Mouse (Mus musculus) left cerebral cortex, adult 8-10 months (tissue): ENCODE results near the gene Uroc1. TPM values are rescaled to one million over a fixed set of nuclear protein-coding genes. Genes with fewer than 3 reads are reported as not detected.

Source experiments
- DNase-seq, 2 experiments: peaks; one replicate each; pipeline ENCODE4 v3.0.0; 2022; ENCODE audit warnings: low spot score in 2 of 2
- total RNA-seq, 4 experiments: library from RNA; stranded (reverse); gene quantifications; 2 replicates each; pipeline ENCODE4 v1.2.4; 2022

Uroc1 gene
- total RNA-seq, 4 experiments from 2014 or later: not detected

DNA sequence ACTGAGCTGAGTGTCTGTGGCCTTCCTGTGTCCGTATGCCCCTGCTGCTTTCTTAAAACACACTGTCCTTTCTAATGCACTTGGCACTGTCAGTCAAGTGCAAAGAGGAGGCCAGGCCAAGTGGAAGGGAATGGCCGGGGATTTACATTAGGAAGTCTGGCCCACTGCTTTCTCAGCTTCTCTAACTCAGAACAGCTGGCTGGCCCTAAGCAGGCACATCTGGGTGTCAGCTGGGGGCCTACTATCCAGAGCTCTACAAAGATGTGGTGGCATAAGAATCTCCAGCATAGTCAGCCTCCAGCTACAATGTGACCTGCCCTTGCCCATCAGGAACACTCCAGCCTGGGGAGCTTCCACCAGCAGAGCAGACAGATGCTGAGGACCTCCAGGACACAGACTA is 16.9 kb downstream of the Uroc1 start:
- DNase-seq: no peak

DNA sequence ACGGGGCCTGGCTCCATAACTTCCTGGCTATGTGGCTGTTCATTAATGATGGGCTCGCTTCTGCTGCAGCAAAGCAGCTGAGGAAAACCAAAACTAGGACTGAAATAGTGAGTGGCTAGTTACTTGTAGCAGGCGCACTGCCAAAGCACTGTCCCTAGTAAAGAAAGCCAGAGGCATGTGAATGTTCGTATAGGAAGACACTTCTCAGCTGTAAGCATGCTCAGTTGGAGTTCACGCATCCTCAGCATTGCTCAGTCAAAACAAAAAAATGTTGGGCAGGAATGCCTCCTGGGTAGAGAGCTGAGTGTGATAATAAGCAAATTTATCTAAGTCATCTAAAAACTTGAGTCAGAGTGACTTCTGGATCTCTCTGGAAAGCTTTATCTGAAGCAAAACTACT is 25.1 kb downstream of the Uroc1 start:
- no peak for DNase-seq

DNA sequence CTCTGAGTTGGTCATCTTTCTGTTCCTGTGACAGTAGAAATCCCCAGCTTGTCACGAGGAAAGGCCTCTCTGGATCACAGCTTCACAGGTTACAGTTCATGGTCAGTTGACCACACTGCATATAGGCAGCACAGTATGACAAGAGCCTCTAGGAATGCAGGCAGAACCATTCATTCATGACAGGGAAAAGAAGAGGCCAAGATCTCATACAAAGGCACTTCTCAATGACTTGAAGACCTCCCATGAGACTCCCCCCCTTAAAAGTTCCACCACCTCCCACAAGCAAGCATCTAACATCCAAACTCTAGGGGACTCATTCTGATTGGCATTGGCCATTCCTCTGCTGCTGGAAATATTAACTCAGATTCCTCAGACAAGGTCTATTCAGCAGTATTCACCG is 26.4 kb downstream of the Uroc1 start:
- DNase-seq: no peak

DNA sequence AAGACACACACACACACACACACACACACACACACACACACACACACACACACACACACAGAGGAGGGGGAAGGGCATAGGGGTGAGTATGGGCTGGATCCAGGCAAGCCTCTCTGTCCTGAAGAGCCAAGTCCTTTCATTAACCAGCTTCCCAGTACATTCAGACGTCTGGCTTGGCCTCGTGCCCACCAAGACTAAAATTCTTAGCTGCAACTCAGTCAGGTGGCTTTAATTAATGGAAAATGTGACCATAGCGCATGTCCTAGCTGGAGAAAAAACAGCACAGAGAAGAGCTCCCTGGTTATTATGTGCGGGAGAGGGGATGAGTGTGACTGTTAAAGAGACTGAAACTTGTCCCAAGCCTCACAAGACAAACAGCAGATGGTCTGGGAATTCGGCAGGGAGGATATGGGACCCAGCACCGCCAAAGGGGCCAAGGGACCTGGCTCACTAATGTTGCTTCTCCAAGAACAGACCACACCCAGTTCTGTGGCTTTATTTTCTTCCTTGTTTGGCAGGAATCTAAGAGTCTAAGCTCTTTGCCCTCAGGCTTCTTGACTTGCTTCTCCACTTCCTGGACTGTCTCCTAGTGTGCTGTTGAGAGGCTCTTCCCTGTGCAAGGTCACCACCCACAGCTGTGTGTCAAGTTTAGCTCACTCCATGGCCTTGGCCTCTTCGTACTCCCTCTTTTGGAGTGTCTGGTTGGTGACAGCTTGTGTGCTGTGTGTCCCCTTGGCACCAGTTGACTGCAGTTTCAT is 27.1 kb downstream of the Uroc1 start:
- DNase-seq: no peak

DNA sequence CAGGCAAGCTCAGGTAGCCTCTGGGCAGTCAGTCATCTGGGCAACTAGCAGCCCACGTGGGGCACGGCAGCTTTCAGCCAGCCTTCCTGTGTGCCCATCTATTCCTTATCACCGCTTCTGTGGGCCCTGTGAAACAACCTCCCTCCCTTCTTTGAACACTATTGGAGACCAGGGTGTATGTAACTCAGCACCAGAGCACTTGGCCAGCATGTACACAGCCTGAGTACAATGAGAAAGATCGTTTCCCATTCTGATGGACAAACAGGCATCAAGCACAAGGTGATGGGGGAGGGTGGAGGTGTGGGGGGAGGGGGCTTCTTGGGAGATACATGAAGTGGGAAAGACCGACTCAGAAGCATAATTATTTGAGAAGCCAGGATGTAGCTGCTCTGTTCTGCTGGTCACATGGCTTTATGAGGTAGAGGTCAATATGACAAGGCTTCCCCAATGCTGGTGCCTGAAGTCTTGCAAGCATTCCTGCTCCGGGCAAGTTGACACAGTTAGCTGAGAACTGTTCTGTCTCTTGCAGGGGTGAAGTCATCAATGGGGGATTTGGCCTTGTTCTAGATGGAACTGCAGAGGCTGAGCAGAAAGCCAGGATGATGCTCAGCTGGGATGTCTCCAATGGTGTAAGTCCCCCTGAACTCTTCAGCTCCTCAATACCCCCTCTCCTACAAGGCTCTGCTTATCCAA is 28.0 kb downstream of the Uroc1 start:
- DNase-seq: no peak

DNA sequence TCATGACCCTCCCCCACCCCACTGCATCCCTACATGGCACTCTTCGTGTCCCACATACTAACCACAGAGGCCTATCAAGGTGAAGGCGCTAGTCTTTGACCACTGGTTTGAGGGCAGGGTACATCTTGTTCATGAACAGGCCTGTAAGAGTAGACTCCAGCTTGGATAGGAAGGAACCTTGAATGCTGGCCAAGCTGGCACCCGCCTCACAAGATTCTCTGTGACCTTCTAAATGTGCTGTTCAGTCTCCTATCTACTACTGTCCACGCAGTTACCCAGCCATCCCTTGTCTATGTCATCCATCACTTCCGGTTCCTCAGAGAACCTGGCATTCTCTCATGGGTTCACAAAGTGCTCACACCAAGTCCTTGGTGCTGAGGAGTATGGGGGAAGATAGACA is 30.2 kb downstream of the Uroc1 start:
- DNase-seq: no peak

DNA sequence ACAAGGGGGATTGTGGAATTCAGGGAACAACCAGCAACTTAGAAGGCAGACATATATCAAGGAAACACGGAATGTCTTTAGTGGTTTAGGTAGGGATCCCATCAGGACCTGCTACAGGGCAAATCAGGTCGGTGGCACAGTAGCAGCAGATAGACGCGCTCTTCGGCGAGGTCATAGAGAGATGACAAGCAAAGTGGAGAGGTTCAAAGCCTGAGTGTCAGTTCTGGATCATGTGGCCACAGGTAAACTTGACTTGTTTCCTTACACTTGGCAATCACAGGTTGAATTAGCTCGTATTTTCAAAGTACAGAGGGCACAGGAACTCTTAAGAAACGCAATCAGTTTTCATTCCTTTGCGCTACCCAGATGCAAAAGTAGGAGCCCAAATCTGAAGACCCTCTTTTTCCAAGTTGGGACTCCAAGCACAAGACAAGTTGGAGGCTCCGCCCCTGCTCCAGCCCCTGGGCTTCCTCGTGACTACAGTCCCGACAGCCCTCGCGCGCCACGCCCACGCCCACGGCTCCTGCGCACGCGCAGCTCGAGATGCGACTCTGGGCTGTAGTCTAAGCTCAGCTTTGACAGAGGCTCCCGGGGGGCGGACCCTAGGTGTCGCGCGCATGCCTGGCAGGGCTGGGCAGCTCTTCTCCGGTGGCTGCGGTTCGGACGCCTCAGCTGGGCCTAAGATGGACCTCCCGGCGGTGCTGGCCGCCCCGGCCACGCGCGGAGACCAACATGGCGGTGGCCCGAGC is 36.1 kb downstream of the Uroc1 start, which contains the start of gene Zxdc:
Gene Zxdc (plus strand): TSS at position 517 of the 749 bp plus-strand sequence.
- peak; percentile 99 to 100 for DNase-seq

DNA sequence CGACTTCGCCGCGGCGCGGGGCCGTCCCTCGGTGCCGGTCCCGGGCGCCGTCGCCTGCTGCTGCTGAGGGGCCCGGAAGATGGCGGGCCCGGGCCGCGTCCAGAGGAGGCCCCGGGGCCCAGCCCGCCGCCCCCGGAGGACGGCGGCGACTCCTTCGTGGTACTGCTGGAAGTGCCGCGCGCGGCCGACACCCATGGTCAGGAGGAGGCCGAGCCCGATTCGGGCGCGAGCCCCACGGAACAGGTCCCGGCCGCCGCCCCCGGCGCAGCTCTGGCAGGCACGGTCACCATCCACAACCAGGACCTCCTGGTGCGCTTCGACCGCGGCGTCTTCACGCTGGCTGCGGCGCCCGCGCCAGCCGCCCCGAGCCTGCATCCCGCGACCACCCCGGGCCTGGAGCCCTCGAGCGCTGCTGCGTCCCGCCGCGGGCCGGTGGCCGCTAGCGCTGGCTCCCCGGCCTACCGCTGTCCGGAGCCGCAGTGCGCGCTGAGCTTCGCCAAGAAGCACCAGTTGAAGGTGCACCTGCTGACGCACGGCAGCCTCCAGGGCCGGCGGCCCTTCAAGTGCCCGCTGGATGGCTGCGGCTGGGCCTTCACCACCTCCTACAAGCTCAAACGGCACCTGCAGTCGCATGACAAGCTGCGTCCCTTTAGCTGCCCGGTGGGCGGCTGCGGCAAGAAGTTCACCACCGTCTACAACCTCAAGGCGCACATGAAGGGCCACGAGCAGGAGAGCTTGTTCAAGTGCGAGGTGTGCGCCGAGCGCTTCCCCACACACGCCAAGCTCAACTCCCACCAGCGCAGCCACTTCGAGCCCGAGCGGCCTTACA is 36.9 kb downstream of the Uroc1 start:
- peak; percentile 28 to 39 for DNase-seq

DNA sequence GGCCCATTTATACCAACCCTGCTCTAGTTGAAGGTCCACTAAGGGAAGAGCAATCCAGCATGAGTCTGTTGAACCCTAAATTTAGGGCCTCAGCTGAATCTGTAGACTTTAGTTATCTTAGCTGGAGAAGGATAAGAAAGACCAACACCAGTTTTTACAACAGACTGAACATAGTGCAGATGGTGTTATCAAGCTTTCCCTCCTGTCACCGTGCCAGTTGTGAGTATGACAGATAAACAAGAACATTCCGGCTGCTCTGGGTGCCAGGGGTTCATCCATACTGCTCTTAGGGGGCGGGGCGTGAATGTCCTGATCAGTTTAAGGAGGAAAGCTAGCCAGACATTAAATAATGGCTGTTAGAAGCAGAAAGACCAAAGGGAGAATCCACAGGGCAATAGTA is 41.6 kb downstream of the Uroc1 start:
- no peak for DNase-seq

DNA sequence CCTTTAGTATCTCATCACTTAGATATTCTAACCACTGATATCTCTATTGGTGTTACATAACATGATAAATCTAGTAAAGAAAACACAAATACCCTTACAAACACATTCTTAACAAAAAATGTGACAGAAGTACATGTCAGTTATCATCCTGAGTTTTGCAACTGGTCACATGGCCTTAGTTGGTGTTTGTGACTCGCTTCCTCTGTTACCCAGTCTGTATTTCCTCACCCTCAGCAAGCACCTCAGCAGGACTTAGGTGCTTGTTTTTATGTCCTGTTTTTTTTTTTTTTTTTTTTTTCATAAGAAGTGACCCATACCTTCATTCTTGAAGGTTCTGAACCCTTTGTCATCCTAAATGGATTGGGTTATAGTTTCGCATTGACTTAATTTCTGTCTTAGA is 44.6 kb downstream of the Uroc1 start:
- no peak for DNase-seq

DNA sequence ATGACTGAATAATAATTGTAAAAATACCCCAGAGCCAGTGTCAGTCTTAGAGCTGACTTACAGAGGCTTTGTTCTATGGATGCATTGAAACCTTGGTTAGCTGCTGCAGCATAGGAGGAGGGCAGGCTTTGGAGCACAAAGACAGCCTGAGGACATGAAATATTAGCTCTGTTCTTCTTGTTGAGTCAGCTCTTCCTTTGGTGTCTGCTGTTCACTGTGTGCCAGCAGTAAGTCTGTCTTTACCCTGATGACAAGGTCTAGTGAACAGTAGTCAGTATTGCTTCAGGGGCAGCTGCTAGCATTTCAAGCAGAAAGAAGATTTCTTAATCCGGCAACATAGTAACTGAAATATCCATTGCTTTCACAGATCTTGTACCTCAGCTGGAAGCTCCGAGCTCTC is 48.4 kb downstream of the Uroc1 start:
- DNase-seq: no peak

DNA sequence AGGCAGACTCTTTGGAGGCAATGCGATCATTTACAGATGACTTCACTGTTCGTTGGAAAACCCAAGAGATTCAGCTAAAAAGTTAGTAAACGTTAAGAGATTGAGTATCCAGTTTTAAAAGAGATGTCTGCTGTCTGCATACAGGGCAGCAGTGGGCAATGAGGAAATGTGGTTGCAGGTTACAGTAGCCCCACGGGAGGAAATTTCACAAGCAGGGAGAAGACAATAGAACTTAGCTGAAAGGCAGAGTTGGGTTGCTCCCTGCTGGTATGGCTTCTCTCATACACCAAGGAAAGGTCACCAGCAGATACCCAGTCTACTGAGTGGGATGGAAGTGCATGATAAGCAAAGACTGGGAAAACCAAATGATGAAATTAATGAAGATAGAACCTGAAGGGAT is 57.5 kb downstream of the Uroc1 start:
- no peak for DNase-seq

DNA sequence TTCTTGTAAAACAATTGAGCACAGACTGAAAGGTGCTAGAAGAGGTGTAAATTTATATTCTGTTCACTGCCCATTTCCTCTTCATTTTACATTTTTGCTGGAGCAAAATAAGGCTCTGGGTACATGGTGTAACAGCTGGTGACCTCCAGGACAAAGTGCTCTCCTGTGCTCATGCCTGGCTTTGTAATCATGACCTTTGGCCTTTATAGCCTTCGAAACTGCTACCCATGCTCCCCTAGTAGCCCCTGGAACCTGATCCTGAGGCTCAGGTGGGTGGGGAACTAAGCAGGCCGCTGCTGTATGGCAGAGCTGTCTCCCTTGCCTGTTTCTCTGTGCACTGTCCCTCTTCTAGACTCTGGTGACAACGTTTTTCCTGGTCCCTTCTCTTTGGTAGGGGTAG is 60.9 kb downstream of the Uroc1 start:
- DNase-seq: no peak

DNA sequence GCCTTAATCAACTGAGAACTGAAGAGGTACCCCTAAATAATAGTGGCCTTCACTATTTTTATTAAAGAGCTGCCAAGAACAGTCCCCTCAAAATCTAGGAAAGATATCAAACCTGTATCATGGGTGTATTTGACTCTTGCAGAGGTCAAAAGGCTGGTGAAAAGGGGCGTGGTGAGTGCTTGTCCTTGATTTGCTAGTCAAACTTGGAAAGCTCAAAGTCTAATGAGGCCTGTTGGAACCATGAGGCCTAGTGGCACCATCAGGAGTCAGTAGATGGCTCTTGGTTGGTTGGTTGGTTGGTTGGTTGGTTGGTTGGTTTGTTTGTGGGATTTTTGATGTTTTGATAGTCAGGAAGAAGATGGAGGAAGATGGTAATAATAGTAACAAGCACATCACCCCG is 62.7 kb downstream of the Uroc1 start:
- no peak for DNase-seq

DNA sequence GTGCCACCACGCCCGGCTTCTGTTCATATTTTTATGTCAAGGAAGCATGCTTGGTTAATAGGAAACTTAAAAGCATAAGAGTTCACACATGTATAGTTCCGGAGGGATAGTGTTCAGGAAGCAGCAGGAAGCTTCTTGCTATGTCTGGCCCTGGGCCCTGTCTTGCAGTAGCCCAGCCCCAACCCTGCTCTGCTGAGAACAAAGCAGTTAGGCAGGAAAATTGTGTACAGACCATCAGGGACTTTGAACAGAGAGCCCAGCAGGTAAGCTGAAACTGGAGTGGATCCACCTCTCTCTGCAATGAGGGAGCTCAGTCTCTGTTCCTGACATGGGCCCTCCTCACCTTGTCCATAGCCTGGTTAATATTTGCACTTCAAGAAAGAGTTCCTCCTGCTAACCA is 64.2 kb downstream of the Uroc1 start:
- no peak for DNase-seq

DNA sequence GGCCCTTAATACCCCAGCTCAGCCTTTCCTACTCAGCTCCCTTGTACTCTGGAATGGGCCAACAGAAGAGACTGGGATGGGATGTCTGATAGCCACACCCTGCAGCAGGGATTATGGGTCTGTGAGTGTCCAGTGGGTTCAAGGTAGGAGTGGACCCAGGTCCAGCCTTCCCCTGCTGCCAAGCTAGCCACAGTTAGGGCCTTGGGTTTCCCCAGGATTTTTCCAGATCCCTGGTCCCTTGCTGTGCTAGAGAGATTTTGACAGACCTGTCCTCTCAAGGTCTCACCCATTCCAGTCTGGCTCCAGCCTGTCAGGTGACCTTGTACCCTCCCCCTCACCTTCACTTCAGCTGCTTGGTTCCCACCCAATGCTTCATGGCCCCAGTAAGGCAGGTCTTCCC is 75.5 kb downstream of the Uroc1 start:
- no peak for DNase-seq

DNA sequence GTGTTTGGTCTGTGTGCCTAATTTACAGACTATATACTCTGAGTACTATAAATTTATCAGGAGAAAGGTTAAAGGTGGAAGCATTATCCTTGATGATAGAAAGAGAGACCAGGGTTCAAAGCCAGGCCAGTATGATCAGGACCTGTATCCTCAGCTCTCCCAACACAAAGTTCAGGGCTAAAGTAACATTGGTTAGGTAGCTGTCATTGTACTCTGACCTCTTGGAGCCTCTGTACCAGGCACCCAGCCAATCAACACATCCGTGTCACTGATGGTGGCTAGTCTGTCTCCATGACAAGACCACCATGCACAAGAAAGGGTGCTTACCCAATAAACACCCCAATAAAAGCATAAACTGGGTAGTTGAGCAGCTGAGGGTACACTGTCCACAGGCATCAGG is 77.9 kb downstream of the Uroc1 start:
- DNase-seq: no peak

DNA sequence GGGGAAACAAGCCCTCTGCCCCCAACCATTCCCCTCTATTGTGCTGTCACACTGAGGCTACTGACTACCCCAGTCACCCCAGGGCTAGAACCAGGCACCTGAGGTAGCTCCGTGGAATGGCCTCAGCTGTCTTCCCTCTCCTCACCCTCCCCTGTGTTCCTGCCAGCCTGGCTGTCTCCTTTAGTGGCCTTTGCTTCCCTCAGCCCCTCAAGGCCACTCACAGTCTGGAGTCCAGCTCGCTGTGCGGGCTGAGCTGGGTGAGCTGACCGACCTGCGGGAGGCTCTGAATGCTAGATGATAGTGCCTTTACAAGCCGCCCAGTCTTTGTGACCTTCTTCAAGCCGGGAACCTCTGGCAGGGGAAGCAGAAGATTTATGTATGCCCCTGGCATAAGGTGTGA is 78.8 kb downstream of the Uroc1 start:
- no peak for DNase-seq
